Comparison of ENCODE assay signal across 17 mouse cellular contexts in the genomic region with DNA sequence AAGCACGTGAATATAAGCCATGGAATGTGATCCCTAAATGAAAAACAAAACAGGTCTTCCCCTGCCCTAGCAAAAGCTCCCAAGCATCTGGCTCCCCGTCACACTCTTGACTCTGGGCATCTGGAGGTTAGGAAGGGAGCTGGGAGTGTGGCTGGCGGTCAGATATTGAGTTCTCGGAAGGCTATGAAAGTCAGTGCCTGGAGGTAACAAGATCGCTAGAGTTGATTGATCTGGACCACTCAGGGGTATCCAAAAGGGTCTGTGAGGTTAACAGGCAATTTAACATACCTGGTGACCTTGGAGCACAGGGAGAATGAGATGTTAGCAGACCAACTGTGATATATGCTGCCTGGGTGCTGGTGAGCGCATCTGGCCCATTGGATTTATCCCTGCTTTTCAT.
"Had no signal": no experiment of that assay in that cellular context is flagged by ENCODE, and none has a peak within 500 bp of the region (broad histone marks: within the 10 kb centered on the region; RNA-seq: fewer than 3 reads in every experiment).

No protein-coding gene starts in this region.

- H3K9me3 ChIP-seq: liver, embryonic 15.5 days; lung, embryonic 15.5 days; midbrain, embryonic 15.5 days; neural tube, embryonic 12.5 days; stomach, embryonic 15.5 days had no signal

- H3K4me1 ChIP-seq: liver, embryonic 15.5 days; midbrain, embryonic 15.5 days; neural tube, embryonic 12.5 days; stomach, embryonic 15.5 days had no signal

- H3K4me3 ChIP-seq: liver, embryonic 15.5 days; lung, embryonic 15.5 days; midbrain, embryonic 12.5 days; midbrain, embryonic 15.5 days; neural tube, embryonic 12.5 days; stomach, embryonic 15.5 days had no signal

- H3K4me2 ChIP-seq: liver, embryonic 15.5 days; lung, embryonic 15.5 days; midbrain, embryonic 12.5 days; midbrain, embryonic 15.5 days; neural tube, embryonic 12.5 days; stomach, embryonic 15.5 days had no signal

- H3K27me3 ChIP-seq: liver, embryonic 15.5 days; lung, embryonic 15.5 days; midbrain, embryonic 12.5 days; midbrain, embryonic 15.5 days; neural tube, embryonic 12.5 days; stomach, embryonic 15.5 days had no signal

- DNase-seq: liver, postnatal 0 days; lung, adult 2 months; lung, postnatal 14 days; lung, postnatal 36 days; right cerebral cortex, postnatal 14 days; thymus, adult 2 months; thymus, postnatal 25 days; thymus, postnatal 4 days had no signal

- H3K36me3 ChIP-seq: liver, embryonic 15.5 days; lung, embryonic 15.5 days; midbrain, embryonic 12.5 days; midbrain, embryonic 15.5 days; neural tube, embryonic 12.5 days; stomach, embryonic 15.5 days had no signal

- ATAC-seq: liver, postnatal 0 days; lung, postnatal 0 days; midbrain, embryonic 15.5 days had no signal

- H3K9ac ChIP-seq: liver, embryonic 15.5 days; liver, postnatal 0 days; lung, embryonic 15.5 days; midbrain, embryonic 12.5 days; midbrain, embryonic 15.5 days; neural tube, embryonic 12.5 days; stomach, embryonic 15.5 days had no signal

- H3K27ac ChIP-seq: liver, embryonic 15.5 days; lung, embryonic 15.5 days; macrophage; midbrain, embryonic 12.5 days; midbrain, embryonic 15.5 days; neural tube, embryonic 12.5 days; stomach, embryonic 15.5 days; stomach, postnatal 0 days had no signal
